Mouse (Mus musculus) liver, embryonic 15.5 days (tissue): ENCODE data around the gene Trim30b. TPM values are rescaled to one million over a fixed set of nuclear protein-coding genes. Genes with fewer than 3 reads are reported as not detected.
"Not testable (repeated sequence)": the region's sequence is repeated elsewhere in the genome, so short reads cannot be mapped to it uniquely, and the experiment has no call there.

Experiments
- ATAC-seq: fragments of 200-750 bp; cut with Nextera tagmentation; 2 replicates; pipeline ENCODE4 v1.8.0; 2017; ENCODE audit warnings: moderate number of reproducible peaks, mild to moderate bottlenecking, moderate library complexity; ENCODE audit not compliant: insufficient read depth
- H3K27ac ChIP-seq: fragments of 300-500 bp; sonication (generic); replicated peaks from 2 replicates; pipeline ENCODE4 v1.5.1; 2015; ENCODE audit warnings: mild to moderate bottlenecking, inconsistent platforms
- H3K27me3 ChIP-seq: fragments of 300-500 bp; sonication (generic); 2 replicates; pipeline ENCODE4 v1.6.1; 2015; ENCODE audit warnings: mild to moderate bottlenecking, inconsistent platforms
- H3K36me3 ChIP-seq: fragments of 300-500 bp; sonication (generic); replicated peaks from 2 replicates; pipeline ENCODE4 v1.6.1; 2015; ENCODE audit warnings: moderate library complexity, mild to moderate bottlenecking, inconsistent platforms
- H3K4me1 ChIP-seq: fragments of 300-500 bp; sonication (generic); replicated peaks from 2 replicates; pipeline ENCODE4 v1.6.1; 2015; ENCODE audit warnings: inconsistent platforms
- H3K4me2 ChIP-seq: fragments of 300-500 bp; sonication (generic); 2 replicates; pipeline ENCODE4 v1.6.1; 2015; ENCODE audit warnings: moderate library complexity, mild to moderate bottlenecking, inconsistent platforms
- H3K4me3 ChIP-seq: fragments of 300-500 bp; sonication (generic); replicated peaks from 2 replicates; pipeline ENCODE4 v1.5.1; 2015; ENCODE audit warnings: mild to moderate bottlenecking, inconsistent platforms
- H3K9ac ChIP-seq: fragments of 300-500 bp; sonication (generic); 2 replicates; pipeline ENCODE4 v1.6.1; 2015; ENCODE audit warnings: moderate library complexity, mild to moderate bottlenecking, inconsistent platforms
- H3K9me3 ChIP-seq: fragments of 300-500 bp; sonication (generic); replicated peaks from 2 replicates; pipeline ENCODE4 v1.6.1; 2016; ENCODE audit warnings: inconsistent platforms
- WGBS: fragments of 180-500 bp; shearing (Covaris S2); methylation state at CpG from one replicate; pipeline ENCODE4 v1.1.7; 2015; ENCODE audit warnings: mixed read lengths; ENCODE audit not compliant: insufficient replicate concordance; 5-methylcytosine and 5-hydroxymethylcytosine counted together
- polyA plus RNA-seq: library from polyadenylated mRNA; unstranded; fragments of >200 nt; fragmentation: Nextera tagmentation; extraction: Ambion mirVana; gene quantifications from 2 replicates; pipeline ENCODE4 v1.2.1, GENCODE M21; 2015

Trim30b gene
- 0.28 and 0.36 TPM in 2 replicates for polyA plus RNA-seq

- no peak within 1 kb of the TSS for H3K4me3 ChIP-seq
- ATAC-seq = peak; percentile 62
Measured at GRCm38 (mm10) chr7:104369736-104370414, at the start of gene Trim30b. TSS of gene Trim30b (minus strand) at chr7:104369884.

DNA sequence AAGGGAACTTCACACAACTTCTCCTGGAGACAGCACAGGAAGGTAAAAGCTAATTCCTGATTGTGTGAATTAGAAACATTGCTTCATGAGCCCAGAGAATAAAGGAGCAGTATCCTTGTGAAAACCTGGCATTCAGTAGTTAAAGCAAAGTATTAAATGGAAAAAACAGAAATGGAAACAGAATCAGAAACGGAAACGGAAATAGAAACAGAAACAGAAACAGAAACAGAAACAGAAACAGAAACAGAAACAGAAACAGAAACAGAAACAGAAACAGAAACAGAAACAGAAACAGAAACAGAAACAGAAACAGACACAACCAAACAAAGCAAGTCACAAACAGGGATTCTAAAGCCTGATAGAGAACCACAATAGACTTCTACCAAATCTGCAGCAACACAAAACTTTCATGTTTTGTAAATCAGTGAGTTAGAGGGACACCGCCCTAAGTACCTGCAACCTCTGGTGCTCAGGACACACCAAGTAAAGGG, 34.8 kb upstream of the Trim30b start:
- WGBS = 70% methylated on average over 3 of the region's 3 CpGs
- Histone ChIP-seq H3K27me3 (no peaks in the 10 kb centered on the region), H3K36me3 (no peaks in the 10 kb centered on the region), H3K4me3 (no peak overlapping the region), H3K9ac (no peak overlapping the region), H3K4me1 (no peaks in the 10 kb centered on the region), H3K9me3 (no peaks in the 10 kb centered on the region), H3K4me2 (no peak overlapping the region), H3K27ac (no peak overlapping the region)
- no peak for ATAC-seq

More at GRCm38 (mm10) chr7:104369736-104370414, at the start of gene Trim30b:
- H3K27me3 ChIP-seq = no peaks in the 10 kb centered on the region
- H3K9ac ChIP-seq = no peak within 1 kb of the TSS
- H3K4me2 ChIP-seq = no peak within 1 kb of the TSS
- no peaks in the 10 kb centered on the region for H3K9me3 ChIP-seq
- 44% methylated on average over 1 of the region's 1 CpGs for WGBS
- H3K36me3 ChIP-seq = no peaks in the 10 kb centered on the region
- H3K4me1 ChIP-seq = no peaks in the 10 kb centered on the region
- no peak within 1 kb of the TSS for H3K27ac ChIP-seq

GRCm38 (mm10) chr7:104401140-104401539, 31.5 kb upstream of the Trim30b start:
- no peak overlapping the region for H3K9ac ChIP-seq
- ATAC-seq = no peak
- no peaks in the 10 kb centered on the region for H3K27me3 ChIP-seq
- H3K4me1 ChIP-seq = no peaks in the 10 kb centered on the region
- no peaks in the 10 kb centered on the region for H3K9me3 ChIP-seq
- H3K4me2 ChIP-seq = no peak overlapping the region
- H3K36me3 ChIP-seq = no peaks in the 10 kb centered on the region
- no peak overlapping the region for H3K4me3 ChIP-seq
- no peak overlapping the region for H3K27ac ChIP-seq

GRCm38 (mm10) chr7:104400698-104401097, 31.0 kb upstream of the Trim30b start, which contains the start of gene Trim30c:
TSS of gene Trim30c (minus strand) at chr7:104400837.
- Histone ChIP-seq H3K4me1 (no peaks in the 10 kb centered on the region), H3K4me2 (no peak within 1 kb of the TSS), H3K9ac (no peak within 1 kb of the TSS), H3K27ac (no peak within 1 kb of the TSS), H3K9me3 (no peaks in the 10 kb centered on the region), H3K36me3 (no peaks in the 10 kb centered on the region), H3K4me3 (no peak within 1 kb of the TSS), H3K27me3 (no peaks in the 10 kb centered on the region)
- no peak for ATAC-seq
- WGBS = 33% methylated on average over 1 of the region's 1 CpGs

DNA sequence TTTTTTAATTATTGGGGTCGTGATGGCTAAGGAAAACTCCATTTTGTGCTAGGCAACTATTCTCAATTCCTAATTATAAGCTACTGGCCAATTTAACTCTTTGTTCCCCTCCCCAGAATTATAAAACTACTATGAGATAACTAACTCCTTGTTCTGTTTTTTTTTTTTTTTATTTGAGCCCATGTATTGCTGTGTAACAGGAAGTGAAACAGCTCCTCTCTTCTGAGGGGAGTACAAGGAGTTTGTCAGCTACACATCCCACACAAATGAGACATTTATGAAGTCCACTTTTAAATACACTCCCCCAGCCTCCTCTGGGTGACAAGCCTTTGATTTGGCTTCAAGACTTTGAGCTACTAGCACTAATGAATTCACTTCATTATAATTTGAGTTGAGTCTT, 28.8 kb upstream of the Trim30b start:
- no peaks in the 10 kb centered on the region for H3K36me3 ChIP-seq
- no peak overlapping the region for H3K27ac ChIP-seq
- no peaks in the 10 kb centered on the region for H3K27me3 ChIP-seq
- H3K4me2 ChIP-seq = no peak overlapping the region
- H3K4me1 ChIP-seq = no peaks in the 10 kb centered on the region
- no peak for ATAC-seq
- H3K9me3 ChIP-seq = no peaks in the 10 kb centered on the region
- no peak overlapping the region for H3K4me3 ChIP-seq
- 57% methylated on average over 1 of the region's 1 CpGs for WGBS
- H3K9ac ChIP-seq = no peak overlapping the region

DNA sequence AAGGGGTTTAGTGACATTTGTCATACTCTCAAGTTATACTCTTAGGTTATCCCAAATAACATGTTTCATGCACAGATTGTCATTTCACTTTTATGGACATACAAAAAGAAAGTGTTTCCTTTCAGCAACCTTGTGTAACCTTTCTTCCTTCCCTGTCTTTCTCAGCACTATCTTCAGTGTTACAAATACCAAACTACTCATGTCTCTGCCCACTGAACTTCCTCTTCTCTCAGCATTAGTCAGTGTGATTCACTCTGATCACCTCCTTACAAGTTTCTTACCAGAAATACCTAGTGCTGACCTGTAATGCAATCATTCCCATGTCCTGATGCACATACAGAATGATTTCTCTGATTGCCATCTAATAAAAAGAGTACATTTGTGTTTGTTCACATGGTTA, 3.3 kb downstream of the Trim30b start:
- no peak for ATAC-seq
- H3K27me3 ChIP-seq = no peaks in the 10 kb centered on the region
- H3K9me3 ChIP-seq = no peaks in the 10 kb centered on the region
- H3K36me3 ChIP-seq = no peaks in the 10 kb centered on the region
- no peak overlapping the region for H3K4me2 ChIP-seq
- H3K4me1 ChIP-seq = no peaks in the 10 kb centered on the region
- no peak overlapping the region for H3K9ac ChIP-seq
- no peak overlapping the region for H3K27ac ChIP-seq
- H3K4me3 ChIP-seq = no peak overlapping the region

DNA sequence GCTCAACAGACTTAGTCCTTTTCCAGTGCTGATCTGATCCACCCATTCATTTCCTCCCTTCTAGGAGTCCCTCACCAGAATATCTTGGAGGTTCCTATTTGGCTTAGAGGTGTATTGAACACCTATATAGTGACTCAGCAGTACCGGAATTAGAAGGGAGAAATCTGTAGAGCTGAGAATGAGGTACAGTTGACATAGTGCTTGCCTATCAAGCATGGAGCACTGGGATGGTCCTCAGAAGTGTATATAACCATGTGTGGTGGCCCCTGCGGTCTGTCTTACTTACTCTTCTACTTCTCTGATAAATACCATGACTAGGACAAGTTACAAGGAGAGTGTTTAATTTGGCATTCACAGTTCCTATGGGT, 16.1 kb downstream of the Trim30b start:
- 65% methylated on average over 2 of the region's 2 CpGs for WGBS
- Histone ChIP-seq H3K9ac (no peak overlapping the region), H3K9me3 (no peaks in the 10 kb centered on the region), H3K36me3 (no peaks in the 10 kb centered on the region), H3K4me1 (peaks cover 11% of the 10 kb centered on the region), H3K4me3 (peak overlapping the region; percentile 61), H3K4me2 (peak overlapping the region; percentile 60), H3K27me3 (no peaks in the 10 kb centered on the region), H3K27ac (peak overlapping the region; percentile 67)
- ATAC-seq = peak; percentile 32; the same call in 1 of the 2 replicates

DNA sequence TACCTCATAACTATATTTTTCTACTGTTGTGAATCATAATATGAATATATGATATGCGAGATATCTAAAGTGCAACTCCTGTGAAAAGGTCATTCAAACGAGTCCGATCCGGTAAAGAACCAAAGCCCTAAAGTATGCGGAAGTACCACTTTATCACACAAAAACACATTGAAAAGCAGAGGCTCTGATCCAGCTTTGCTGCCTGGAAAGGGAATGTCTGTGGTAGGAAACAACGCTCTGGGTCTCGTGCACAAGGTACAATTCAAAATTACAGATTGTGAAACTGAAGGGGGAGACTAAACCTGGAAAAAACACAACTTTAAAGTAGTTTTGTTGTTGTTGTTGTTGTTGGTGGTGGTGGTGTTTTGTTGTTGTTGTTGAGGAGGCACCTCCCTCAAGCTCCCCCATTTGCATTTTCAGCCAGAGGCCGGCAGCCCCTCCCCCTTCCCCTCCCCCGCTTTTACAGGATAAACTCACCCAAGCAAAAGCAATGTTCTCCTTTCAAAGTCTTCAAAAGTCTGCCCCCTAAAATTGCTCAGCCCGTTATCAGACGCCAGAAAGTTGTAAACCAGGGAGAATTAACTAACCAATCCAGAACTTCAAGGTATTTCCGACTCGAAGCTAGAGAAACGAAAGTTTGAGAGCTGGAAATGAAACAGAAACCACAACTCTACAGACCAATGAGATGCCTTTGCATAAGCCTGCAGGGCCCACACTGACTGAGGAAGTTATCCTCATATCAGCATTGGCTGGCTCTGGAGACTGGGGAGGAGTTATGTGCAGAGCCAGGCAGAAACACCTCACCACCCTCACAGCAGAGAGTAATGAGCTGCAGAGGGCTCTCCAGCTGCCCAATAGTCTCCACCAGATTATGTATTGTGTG, 16.7 kb downstream of the Trim30b start, which contains the start of gene Trim12c:
Trim12c (minus strand) TSS at position 646 of the 883 bp plus-strand sequence.
- WGBS = 3% methylated on average over 14 of the region's 14 CpGs
- Histone ChIP-seq H3K4me3 (peak within 1 kb of the TSS; percentile 61), H3K27ac (peak within 1 kb of the TSS; percentile 67), H3K27me3 (no peaks in the 10 kb centered on the region), H3K4me2 (peak within 1 kb of the TSS; percentile 60), H3K9ac (no peak within 1 kb of the TSS), H3K36me3 (no peaks in the 10 kb centered on the region), H3K9me3 (no peaks in the 10 kb centered on the region), H3K4me1 (peaks cover 11% of the 10 kb centered on the region)
- peak; percentile 100 for ATAC-seq

DNA sequence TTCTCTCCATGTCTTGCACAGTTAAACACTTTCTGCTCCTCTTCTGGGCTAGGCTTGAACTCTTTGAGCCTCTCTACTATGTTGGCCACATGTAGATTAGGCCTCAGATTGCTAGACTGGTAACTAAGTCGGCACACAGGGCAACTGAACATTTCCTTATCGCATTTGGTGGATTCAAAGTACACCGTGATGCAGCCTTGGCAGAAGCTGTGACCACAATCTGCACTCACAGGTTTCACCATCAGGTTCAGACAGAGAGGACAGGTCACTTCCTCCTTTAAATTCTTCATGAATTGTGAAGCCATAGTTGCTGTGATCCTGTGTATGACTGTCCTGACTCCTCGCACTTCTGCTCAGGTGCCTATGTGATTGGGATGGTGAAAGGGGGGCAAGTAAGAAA, 21.6 kb downstream of the Trim30b start:
- H3K27me3 ChIP-seq, H3K9ac ChIP-seq, H3K36me3 ChIP-seq, ATAC-seq, H3K4me1 ChIP-seq, H3K27ac ChIP-seq, H3K4me2 ChIP-seq, H3K9me3 ChIP-seq, H3K4me3 ChIP-seq: not testable (repeated sequence)
- 49% methylated on average over 4 of the region's 4 CpGs for WGBS

DNA sequence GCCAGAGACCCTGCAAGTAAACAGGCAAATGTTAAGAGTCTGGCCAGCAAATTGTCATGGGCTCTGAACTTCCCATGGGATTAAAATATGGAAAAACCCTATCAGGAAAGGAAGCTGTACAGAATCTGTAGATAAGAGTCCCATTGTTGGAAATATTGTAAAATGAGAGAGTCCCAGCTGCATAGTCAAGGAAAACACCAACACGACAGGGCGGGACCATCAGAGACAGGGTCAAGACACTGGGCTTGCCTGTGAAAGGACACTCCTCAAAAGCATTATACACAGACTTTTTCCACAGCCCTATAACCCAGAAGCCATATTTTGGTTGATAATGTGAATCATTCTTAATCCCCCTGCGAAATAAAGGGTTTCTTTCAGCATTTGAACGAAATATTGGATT, 28.9 kb downstream of the Trim30b start:
- WGBS = 75% methylated on average over 4 of the region's 4 CpGs
- H3K27ac ChIP-seq, H3K9ac ChIP-seq, H3K4me2 ChIP-seq, H3K36me3 ChIP-seq, H3K4me1 ChIP-seq, H3K4me3 ChIP-seq, H3K27me3 ChIP-seq, ATAC-seq, H3K9me3 ChIP-seq: not testable (repeated sequence)

- not testable (repeated sequence) for H3K4me2 ChIP-seq, H3K4me3 ChIP-seq, H3K27me3 ChIP-seq, H3K36me3 ChIP-seq, H3K4me1 ChIP-seq, H3K9ac ChIP-seq, H3K27ac ChIP-seq, H3K9me3 ChIP-seq, ATAC-seq
- WGBS = 52% methylated on average over 3 of the region's 3 CpGs
Measured at GRCm38 (mm10) chr7:104335547-104335946, 34.1 kb downstream of the Trim30b start.
